Mouse (Mus musculus): ENCODE results near the gene Rgs7. TPM values are rescaled to one million over a fixed set of nuclear protein-coding genes. Genes with fewer than 3 reads are reported as not detected.

Gene Rgs7
- polyA plus RNA-seq (2015; fragmentation: Nextera tagmentation; extraction: Ambion mirVana), result 0.12 TPM in 1 of 2 replicates, not detected in the other

DNA sequence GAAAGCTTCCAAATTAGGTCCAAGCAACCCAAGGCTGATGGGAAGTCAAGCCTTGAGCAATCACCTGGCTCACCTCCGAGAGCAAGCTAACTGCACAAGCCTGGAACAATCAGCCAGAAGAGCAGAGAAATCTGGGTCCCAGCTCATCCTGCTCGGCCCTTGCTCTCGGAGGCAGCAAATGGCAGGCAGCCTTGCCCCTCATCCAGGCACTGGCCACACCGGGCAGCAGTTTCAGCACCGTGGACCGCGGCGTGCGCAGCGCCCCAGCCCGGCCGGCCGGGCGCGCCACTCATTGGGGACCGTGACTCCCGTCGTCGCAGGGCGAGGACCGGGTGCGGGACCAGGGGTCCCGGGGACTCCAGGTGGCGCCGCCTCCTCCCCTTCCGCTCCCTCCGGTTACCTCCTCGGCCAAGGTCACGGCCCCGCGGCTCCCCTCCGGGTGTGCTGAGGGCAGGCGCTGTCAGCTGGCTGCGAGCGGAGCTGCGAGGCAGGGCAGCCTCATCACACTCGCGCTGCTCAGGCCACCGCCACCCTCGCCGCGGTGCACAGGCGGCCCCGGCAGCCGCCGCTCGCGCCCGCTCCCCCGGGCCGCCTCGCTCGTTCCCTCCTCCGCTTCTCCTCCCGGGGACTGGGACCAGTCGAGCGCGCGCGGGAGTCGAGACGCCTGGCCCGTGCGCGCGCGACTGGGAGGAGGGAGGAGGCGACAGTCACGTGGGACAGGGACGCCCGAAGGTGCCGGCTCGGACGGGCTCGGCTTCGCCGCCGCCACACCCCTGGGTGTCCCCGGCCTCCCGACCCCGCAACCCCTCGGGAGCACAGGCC lies at the start of gene Rgs7:
Gene Rgs7, minus strand, starts transcription at position 640 of the 822 bp plus-strand sequence.
- peak; percentile 8 for DNase-seq (ENCODE audit: low spot score)

DNA sequence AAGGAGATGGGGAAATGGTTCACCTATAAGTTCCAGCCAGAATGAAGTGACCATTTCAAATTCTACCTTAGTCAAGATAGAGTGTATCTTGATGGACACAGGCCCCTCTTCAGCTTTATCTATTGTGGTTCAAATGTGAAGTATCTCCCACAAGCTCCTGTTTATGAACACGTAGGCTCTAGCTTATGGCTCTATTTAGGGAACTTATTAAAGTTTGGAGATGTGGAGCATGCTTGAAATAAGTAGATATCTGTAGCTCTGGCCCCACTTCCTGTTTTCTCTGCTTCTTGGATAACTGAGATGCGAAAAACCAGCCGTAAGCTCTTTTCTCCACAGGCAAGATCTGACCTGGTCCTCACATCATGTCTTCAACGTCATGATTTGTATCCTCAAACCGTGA lies 48.4 kb upstream of the Rgs7 start:
- no peak for DNase-seq (ENCODE audit: low spot score)

DNA sequence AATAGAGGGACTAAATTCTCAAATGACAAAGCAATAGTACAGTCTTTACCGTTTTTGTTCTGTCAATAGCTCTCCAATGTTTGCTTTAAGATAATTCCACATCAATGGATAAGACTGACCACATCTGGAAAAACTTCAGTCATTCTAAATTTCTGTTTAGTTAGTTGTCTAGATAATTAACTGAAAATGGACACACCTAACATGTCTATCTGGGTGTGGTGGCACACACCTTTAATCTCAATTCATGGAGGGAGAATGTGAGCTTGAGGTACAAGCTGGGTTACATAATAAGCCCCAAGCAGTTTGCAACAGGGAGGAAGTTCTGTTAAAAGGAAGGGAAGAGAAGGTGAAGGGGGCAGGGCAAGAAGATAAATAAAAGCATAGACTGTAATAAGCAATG lies 45.0 kb upstream of the Rgs7 start:
- no peak for DNase-seq (ENCODE audit: low spot score)

DNA sequence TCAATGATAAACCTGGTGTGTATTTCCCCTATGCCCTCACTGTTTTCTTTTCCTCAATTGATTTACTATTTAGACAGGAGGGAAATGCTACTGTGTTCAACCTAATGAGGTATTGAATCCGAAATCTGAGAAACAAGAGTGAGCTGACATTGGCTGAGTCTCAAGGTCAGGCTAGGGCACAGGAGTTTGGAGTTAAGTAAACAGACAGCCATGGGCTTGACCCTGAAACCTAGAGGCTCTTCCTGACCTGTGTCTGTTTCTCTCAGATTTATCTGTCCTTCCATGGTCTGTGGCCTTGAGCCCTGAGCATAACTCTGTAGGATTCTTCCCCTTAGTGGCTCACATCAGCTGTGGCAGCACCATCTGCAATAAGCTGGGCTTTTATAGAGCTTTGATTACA lies 37.6 kb upstream of the Rgs7 start:
- DNase-seq (ENCODE audit: low spot score), result no peak

DNA sequence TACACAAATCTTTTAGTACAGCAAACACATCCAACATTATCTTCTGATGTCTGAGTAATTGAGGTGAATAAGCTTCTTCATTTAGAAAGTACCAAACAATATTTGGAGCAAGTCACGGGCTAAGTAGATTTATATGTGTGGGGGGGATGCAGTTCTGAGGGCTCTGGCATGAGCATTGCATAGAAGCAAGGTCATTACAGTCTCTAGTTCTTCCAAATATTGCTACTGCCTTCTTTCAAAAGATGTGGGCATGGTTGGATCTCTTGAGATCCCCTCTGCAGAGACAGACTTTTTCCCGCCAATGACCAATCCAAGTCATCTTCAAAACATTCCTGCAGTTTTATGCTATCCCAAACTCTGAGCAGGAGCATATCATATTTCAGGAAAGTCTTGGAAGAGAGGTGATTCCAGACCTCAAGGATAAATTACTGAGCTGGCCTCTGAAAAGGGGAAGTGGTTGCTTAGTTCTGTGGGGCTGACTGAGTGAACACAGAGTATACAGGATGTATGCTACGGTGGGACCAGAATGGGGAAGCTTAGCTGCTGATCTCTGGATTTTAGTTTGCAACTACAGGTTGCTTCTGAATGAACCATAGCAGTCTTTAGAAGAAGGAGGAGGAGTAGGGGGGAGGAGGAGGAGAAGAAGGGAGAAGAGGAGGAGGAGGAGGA lies 32.5 kb upstream of the Rgs7 start:
- DNase-seq (ENCODE audit: low spot score), result no peak

DNA sequence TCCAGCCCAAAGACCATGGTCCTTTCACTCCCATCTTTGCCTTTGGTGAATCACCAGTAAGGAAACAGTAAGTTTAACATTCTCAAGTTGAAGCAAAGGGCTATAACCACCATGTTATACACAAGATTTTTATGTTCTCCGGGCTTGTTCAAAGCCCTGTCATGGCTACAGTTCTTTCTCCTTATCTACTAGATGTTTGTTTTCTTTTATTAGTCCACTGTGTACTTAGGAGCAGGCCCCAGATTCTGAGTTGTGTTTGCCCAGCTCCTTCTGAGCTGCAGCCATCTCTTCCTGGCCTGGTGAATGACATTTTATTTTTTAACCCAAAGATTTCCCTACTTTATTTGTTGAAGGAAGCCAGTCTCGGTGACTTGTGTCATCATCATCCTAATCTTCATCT lies 31.3 kb upstream of the Rgs7 start:
- no peak for DNase-seq (ENCODE audit: low spot score)

DNA sequence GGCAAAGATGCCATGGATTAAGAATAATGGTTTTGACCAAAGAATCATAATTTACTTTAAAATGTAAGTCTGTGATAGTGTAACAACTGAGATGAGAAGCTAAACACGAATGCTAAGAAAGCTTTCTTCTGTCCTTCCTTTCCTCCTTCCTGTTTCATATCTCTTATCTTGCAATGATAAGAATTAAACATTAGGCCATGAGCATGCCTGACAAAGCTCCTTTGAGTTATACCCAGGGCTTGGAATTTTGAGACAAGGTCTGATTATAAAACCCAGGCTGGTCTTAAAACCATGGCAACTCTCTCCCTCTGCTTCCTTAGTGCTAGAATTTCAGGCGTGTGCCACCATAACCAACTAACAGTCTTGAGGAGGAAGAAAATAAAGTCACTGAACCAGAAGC lies 22.2 kb upstream of the Rgs7 start:
- no peak for DNase-seq (ENCODE audit: low spot score)

DNA sequence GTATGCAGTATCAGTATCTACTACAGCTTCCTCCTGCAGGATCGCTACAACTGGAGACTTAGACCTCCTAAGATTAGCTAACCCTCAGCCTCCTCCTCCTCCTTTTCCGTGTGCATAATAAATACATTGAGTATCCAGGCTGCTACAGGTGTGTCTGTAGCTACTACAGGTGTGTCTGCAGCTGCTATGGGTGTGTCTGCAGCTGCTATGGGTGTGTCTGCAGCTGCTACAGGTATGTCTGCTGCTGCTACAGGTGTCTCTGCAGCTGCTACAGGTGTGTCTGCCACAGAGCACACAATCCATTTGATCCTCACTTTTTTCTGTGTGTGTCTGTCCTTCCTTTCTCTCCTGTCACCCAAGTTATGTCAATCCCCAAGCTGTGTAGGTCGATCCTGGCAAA lies 19.9 kb upstream of the Rgs7 start:
- DNase-seq (ENCODE audit: low spot score), result no peak

DNA sequence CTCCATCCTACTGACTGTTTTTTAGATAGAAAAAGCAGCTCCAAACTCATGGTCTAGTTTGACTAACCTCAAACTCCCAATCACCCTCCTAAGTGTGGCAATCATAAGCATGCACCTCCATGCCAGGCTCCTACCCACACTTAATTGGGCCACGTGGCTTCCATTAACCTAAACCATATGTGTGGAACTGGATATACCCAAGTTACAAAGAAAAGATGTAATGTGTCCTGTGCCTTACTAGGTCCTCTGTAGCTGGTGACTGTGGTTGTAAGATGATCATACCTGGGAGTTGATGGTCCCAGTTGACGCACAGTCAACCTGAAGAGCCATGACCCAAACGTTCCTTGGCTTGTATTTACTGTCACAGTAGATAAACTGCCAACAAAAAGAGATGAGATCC lies 17.7 kb upstream of the Rgs7 start:
- no peak for DNase-seq (ENCODE audit: low spot score)

DNA sequence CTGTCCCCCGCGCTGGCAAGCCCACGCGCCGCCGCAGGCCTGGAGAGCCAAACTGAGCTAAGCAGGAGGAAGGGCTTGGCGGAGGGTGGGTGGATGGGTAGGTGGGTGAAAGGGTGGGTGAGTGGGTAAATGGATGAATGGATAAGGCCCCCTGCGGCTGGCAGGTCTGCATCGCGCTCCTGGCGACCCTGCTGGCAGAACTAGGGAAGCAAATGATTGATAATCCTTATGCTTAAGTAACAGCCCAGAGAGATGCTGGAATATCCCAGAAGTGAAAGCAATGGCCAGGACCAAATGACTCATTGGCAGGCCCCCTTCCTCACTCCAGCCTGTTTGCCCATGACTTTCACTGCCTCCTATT lies 363 bp upstream of the Rgs7 start:
- DNase-seq (ENCODE audit: low spot score), result no peak

DNA sequence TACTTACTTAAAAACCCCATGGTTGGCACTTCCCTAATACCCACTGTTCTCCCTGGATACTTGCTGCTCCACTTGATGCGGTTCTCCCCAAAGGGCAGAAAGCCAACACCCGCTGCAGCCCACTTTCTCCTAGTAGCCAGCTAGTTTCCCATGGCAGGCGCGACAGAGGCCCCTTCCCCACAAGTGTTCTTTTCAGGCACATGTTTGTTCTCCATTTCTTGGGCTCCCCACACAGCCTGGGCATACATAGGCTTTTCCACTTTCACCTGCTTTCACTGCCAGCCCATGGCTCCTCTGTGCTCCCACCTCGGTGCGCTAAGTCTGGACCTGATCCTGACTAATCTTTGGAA lies 814 bp downstream of the Rgs7 start:
- no peak for DNase-seq (ENCODE audit: low spot score)

DNA sequence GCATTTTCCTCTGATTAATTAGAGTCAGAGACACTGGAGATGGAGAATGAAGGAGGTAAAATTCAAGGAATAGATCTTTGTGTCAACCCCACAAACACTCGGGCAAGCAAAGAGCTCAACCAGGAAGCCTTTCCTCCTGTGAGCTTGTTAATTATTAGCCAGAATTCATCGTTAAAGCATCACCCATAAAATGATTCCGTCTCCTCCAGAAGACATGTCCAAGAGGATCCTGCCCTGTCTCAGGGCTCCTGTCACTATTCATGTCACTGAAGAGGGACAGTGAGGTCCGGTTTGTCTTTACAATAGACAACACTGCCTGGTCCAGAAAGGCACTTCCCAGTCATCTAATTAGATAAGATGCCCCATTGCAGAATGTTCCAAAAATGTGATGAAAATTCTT lies 7.2 kb downstream of the Rgs7 start:
- DNase-seq (ENCODE audit: low spot score), result no peak

DNA sequence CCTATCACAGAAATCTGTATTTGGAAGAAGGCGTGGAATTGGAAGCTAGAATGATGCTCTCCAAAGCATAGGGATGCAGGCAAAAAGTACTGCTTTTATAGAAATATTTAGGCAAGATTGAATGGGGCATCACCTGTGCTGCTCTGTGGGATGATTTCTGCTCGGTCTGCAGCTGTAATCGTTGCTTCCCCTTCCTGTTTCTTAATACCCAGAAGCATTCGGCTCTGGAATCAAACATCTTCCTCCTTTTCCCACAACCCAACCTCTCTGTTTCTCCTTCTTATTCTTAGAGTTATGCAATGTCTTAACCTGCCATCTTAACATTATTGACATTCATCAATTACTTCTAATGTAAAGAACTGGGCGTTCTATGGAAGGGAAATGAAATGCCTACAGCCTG lies 19.2 kb downstream of the Rgs7 start:
- DNase-seq (ENCODE audit: low spot score), result no peak

DNA sequence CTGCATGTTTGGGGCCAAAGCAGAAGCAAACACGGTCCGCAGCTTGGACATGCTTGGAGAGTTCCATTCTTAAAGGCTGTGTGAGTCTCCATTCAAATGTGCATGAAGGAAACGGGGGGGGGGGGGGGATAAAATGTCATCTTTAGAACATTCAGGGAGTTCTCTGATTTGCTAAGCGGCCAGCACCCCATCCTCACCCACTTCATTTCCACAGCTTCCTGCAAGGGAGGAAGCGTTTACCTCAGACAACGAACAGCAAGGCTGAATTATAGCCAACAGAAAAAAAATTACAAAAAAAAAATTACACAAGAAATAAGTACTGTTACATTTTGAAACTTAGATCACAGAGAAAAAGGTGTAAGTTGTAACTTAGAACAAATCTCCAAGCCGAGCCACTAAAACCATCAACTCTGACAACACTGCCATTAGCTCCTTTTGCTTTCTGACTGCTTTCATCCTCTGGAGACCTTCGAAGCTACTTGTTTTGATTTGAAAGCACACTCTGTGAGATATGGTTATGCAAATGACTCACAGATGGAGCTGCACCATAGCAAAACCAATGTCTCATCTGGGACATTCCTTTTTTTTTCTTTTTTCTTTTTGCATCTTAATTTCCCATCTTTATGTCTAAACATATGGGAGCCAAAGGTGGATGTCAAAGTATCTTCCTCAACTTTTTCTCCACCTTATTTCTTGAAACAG lies 23.1 kb downstream of the Rgs7 start:
- no peak for DNase-seq (ENCODE audit: low spot score)

DNA sequence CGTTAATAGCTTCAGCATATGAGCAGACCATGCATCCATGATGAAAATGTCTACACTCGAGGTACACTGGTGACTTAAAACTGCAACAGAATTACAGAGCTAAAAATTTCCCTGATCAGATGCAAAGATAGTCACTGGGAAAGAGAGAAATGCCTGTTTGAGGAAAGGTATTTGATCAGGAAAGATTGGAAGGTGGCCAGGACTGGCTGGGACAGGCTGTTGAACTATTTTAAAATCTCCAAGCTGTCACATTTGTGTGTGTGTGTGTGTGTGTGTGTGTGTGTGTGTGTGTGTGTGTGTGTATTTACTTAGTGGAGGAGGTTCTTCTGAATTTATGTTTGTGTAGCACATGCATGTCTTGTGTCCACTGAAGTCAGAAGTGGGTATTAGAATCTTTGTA lies 27.7 kb downstream of the Rgs7 start:
- DNase-seq (ENCODE audit: low spot score), result no peak

DNA sequence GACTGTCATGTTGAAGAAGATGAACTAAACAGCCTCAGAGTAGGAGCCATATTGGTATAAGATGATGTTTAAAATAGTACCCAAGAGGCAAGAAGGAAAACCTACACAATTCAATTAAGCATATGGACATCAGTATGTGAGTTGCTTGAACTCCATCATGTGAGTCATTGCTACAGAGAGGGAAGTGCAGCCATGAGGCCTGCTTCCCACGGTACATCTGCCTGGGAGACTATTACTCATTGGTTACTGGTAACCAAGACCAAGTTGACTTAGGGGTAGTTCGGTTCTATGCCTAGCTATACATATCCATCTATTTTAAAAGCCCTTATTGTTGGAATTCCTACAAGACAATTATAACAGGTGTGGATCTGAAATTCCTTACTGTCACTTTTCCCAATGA lies 29.9 kb downstream of the Rgs7 start:
- no peak for DNase-seq (ENCODE audit: low spot score)

DNA sequence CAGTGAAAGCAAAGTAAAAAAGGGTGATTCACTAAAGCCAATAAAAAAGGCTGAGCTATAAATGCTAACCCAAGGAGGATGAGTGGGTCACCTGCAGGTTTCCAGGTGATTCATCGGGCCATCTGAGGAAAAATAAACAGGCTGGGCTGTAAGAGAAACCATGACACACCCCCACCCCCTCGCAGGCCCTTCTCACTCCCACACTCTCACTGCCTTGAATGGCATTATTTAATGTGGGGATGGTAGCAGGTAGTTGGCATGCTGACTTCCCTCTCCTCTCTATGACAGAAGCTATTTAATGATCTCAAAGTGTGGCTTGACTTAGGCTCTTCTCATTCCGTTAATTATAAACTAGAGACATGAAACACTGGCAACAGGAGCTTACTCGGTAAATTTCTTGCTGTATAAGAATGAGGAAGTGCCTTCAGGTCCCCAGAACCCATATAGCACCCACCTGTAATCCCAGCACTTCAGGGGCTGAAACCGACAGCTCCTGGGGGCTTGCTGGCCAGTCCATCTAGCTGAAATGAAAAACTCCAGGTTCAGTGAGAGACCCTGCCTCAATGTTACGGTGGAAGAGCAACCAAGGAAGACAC lies 38.2 kb downstream of the Rgs7 start:
- DNase-seq (ENCODE audit: low spot score), result no peak

DNA sequence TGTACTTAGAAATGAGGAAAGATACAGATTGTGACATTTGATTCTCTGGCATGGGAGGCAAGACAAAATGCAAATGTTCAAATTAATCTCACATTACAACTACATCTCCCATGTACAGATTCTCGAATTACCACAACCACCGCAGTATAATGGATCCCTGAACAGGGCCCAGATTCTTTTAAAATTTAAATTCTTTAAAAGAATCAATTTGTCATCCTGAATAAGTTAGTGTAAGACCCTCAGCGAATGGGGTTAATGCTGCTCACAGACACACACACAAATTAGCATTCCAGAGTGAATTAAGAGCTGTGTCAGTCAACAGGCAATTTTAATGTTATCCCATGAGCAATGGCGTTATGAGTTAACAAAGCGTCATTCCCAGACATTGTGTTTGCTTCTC lies 44.3 kb downstream of the Rgs7 start:
- no peak for DNase-seq (ENCODE audit: low spot score)

DNA sequence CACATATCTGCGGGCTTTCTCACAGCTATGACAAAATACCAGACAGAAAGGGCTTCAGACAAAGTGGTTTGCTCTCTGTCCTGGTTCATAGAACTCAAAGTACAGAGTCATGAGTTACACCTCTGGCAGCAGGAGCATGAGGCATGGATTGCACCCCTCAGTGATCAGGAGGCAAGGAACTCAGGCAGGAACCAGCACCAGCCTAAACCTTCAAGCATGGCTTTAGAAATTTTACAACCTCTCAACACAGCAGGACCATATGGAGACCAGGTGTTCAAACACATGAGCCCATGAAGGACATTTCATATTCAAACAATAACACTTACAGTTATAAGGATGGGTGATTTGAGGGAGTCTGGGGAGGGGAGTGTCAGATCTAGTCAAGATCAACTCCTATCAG lies 49.4 kb downstream of the Rgs7 start:
- no peak for DNase-seq (ENCODE audit: low spot score)

DNA sequence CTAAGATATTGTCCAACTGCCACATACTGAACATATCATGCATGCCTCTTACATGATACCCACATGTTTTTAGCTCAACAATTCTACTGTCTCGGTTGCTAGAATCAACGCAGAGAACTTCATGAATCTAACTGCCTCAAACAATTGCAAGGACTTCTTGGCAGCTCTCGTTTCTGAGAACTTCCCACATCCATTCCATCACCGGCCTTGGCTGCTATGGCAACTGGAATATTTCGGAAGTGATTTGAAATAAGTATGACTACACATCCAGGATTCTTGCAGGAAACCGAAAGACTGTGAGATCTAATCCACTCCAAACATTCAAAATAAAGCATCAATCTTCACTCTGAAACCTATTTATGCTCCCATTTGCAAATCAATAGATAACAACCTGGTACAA lies 50.3 kb downstream of the Rgs7 start:
- DNase-seq (ENCODE audit: low spot score), result no peak

DNA sequence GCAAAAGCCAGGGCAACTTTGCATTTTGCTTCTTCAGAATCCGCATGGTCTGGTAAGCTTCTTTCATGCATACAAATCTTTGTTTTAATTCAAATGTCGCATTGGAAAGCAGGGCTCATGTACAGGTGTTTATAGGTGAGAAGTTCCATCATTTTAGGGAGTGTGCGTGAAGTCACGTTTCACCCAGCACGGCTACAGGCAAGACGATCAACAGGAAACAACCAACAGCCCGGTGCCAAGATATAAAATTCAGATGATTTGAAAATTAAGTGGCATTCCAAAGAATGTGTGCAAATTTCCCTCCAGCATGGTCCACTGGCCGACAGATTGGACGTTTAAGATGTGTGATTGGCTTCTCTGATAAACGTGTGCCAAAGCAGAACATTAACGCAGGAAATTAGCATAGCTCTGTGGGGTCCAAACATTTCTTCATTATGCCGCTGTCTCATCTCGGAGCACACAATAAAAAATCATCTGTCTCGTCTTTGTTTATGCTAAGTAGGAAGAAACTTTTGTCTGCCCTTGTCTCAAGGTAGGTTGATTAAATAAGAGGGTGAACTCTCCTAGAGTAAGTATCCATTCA lies 58.6 kb downstream of the Rgs7 start:
- no peak for DNase-seq (ENCODE audit: low spot score)

DNA sequence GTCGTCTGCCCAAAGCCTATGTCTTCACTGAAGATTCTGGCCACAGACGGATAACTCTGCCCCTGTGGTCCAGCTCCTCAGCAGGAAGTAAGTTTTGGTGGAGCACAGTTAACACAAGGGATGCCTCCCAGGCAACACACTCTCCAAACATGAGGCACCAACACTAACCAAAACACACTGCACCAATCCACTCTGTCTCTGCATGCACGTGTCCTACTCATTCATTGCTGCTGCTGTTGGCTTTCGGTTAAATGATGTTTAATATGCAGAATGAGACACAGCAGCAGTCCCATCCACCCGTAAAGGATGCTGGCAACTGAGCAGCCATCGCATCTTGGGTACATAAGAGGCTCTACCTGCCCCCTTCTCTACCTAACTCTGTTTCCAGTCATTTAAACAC lies 59.2 kb downstream of the Rgs7 start:
- no peak for DNase-seq (ENCODE audit: low spot score)

Data from thymus, postnatal 0 days (tissue).